Mouse (Mus musculus): ENCODE results near the gene Nckap5. TPM values are rescaled to one million over a fixed set of nuclear protein-coding genes. Genes with fewer than 3 reads are reported as not detected.
A peak's percentile ranks its signal among the peaks of the same experiment; 100 is the strongest.

Nckap5 gene
- total and polyA plus RNA-seq, 3 experiments = not detected

GRCm38 (mm10) chr1:126612916-126613315 lies 217.7 kb downstream of the Nckap5 start:
- peak; percentile 16 for DNase-seq (ENCODE audit: low read depth, low spot score)
- H3K4me1 ChIP-seq (ENCODE audit: control insufficient read depth in 1 of 2, insufficient read depth in 2 of 2, low read length in 2 of 2) = no peaks in the 10 kb centered on the region
- TF ChIP-seq MAZ (IDR thresholded peaks at IDR 0.05; ENCODE audit: low read depth, low read length) (no peak), EP300 (IDR thresholded peaks at IDR 0.05; ENCODE audit: low read depth in 1 of 2, low read length in 2 of 2) (no peak), ZC3H11A (IDR thresholded peaks at IDR 0.05; ENCODE audit: low read depth, low read length) (no peak), UBTF (IDR thresholded peaks at IDR 0.05; ENCODE audit: borderline replicate concordance, insufficient read depth, low read depth, low read length) (no peak), CTCF (IDR thresholded peaks at IDR 0.05 in 2 of 3, conservative IDR thresholded peaks at IDR 0.05 in 1 of 3; ENCODE audit: control insufficient read depth in 1 of 3, insufficient read depth in 1 of 3, low read depth in 2 of 3, low read length in 3 of 3, poor library complexity in 1 of 3, severe bottlenecking in 1 of 3) (peak in 1 of 3 experiments; percentile 17; a peak in 1 of 6 replicates)

GRCm38 (mm10) chr1:126608586-126608985 lies 222.0 kb downstream of the Nckap5 start:
- Histone ChIP-seq H3K9me3 (replicated peaks; ENCODE audit: insufficient read depth, low read length) (no peaks in the 10 kb centered on the region), H3K79me2 (ENCODE audit: control insufficient read depth, insufficient read depth, low read length, poor library complexity) (no peaks in the 10 kb centered on the region), H3K27me3 (ENCODE audit: control insufficient read depth in 1 of 2, insufficient read depth in 2 of 2, low read length in 2 of 2) (no peaks in the 10 kb centered on the region), H3K27ac (ENCODE audit: control insufficient read depth, low read depth, low read length) (no peak overlapping the region), H3K36me3 (ENCODE audit: control insufficient read depth in 1 of 2, insufficient read depth in 2 of 2, low read length in 2 of 2) (no peaks in the 10 kb centered on the region), H3K9ac (ENCODE audit: control insufficient read depth, low read depth, low read length, poor library complexity, severe bottlenecking) (no peak overlapping the region), H3K4me3 (ENCODE audit: control insufficient read depth in 1 of 2, insufficient read depth in 1 of 2, low read depth in 2 of 2, low read length in 2 of 2) (no peak overlapping the region), H3K4me1 (ENCODE audit: control insufficient read depth in 1 of 2, insufficient read depth in 2 of 2, low read length in 2 of 2) (no peaks in the 10 kb centered on the region)
- no peak for DNase-seq (ENCODE audit: low read depth, low spot score)
- no peak for TF ChIP-seq POLR2A (IDR thresholded peaks at IDR 0.05; ENCODE audit: control insufficient read depth in 1 of 2, insufficient read depth in 1 of 2, low read depth in 1 of 2, low read length in 2 of 2, poor library complexity in 1 of 2)
- TF ChIP-seq TAL1 (IDR thresholded peaks at IDR 0.05; ENCODE audit: low read length) = no peak
- TF ChIP-seq GATA1 (IDR thresholded peaks at IDR 0.05; ENCODE audit: low read depth, low read length) = no peak
- no peak for TF ChIP-seq ZNF384 (IDR thresholded peaks at IDR 0.05; ENCODE audit: low read depth, low read length)
- TF ChIP-seq USF1 (IDR thresholded peaks at IDR 0.05; ENCODE audit: low read depth, low read length) = no peak
- no peak for TF ChIP-seq NELFE (IDR thresholded peaks at IDR 0.05; ENCODE audit: low read depth, low read length)
- no peak for TF ChIP-seq USF2 (IDR thresholded peaks at IDR 0.05; ENCODE audit: borderline replicate concordance in 1 of 2, insufficient read depth in 1 of 2, low read depth in 1 of 2, low read length in 2 of 2)
- no peak for TF ChIP-seq ZC3H11A (IDR thresholded peaks at IDR 0.05; ENCODE audit: low read depth, low read length)
- no peak for TF ChIP-seq HCFC1 (IDR thresholded peaks at IDR 0.05; ENCODE audit: low read depth, low read length)
- no peak for TF ChIP-seq TBP (IDR thresholded peaks at IDR 0.05; ENCODE audit: low read depth, low read length)
- no peak for TF ChIP-seq EP300 (IDR thresholded peaks at IDR 0.05; ENCODE audit: low read depth in 1 of 2, low read length in 2 of 2)
- TF ChIP-seq RAD21 (IDR thresholded peaks at IDR 0.05; ENCODE audit: low read depth, low read length) = no peak
- no peak for TF ChIP-seq RCOR1 (IDR thresholded peaks at IDR 0.05; ENCODE audit: low read depth, low read length)
- no peak for TF ChIP-seq SIN3A (IDR thresholded peaks at IDR 0.05; ENCODE audit: low read length)
- TF ChIP-seq KAT2A (conservative IDR thresholded peaks at IDR 0.05; ENCODE audit: low read depth, low read length) = no peak

More at GRCm38 (mm10) chr1:126612916-126613315, 217.7 kb downstream of the Nckap5 start:
- Histone ChIP-seq H3K9me3 (replicated peaks; ENCODE audit: insufficient read depth, low read length) (no peaks in the 10 kb centered on the region), H3K79me2 (ENCODE audit: control insufficient read depth, insufficient read depth, low read length, poor library complexity) (no peaks in the 10 kb centered on the region), H3K27me3 (ENCODE audit: control insufficient read depth in 1 of 2, insufficient read depth in 2 of 2, low read length in 2 of 2) (no peaks in the 10 kb centered on the region), H3K36me3 (ENCODE audit: control insufficient read depth in 1 of 2, insufficient read depth in 2 of 2, low read length in 2 of 2) (no peaks in the 10 kb centered on the region), H3K4me3 (ENCODE audit: control insufficient read depth in 1 of 2, insufficient read depth in 1 of 2, low read depth in 2 of 2, low read length in 2 of 2) (no peak overlapping the region), H3K27ac (ENCODE audit: control insufficient read depth, low read depth, low read length) (no peak overlapping the region), H3K9ac (ENCODE audit: control insufficient read depth, low read depth, low read length, poor library complexity, severe bottlenecking) (no peak overlapping the region)

Measured in MEL (cell line).